18 mouse cellular contexts compared by ENCODE assay signal in the genomic region with DNA sequence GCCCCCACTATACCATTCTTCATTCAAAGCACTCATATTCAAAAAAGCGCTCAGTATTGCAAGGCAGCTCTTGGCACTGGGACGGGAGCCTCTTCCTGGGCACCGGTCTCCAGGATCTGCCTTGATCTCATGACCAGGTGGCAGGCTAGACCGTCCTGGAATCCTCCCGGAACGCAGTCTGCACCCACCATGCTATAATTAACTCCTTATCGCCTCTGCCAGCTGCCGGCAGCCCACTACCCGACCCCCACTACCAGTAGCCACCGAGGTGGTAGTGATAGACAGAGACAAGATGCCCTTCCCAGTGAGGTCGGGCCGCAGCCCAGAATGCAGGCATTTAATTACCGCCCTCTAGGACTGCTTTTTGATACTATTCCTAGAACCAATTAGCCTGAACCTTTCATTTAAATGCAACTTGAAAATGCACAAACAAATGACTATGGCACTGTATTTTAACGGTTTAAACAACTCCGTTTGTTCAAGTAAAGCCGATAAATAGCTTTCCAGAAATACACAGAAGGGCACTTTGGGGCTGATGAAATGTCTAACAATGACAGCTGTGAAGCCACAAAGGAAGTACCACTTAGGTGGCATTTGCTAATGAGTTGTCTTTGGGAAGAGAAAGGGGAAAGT. TPM values are rescaled to one million over a fixed set of nuclear protein-coding genes. Genes with fewer than 3 reads are reported as not detected.
DNase-seq lines count a peak whose midpoint lies in the region; ATAC-seq and TF ChIP-seq lines count a peak whose summit lies in the region.
"Had no signal": no experiment of that assay in that cellular context is flagged by ENCODE, and none has a peak within 500 bp of the region (broad histone marks: within the 10 kb centered on the region; RNA-seq: fewer than 3 reads in every experiment).

No protein-coding gene starts in this region.

- 45% methylated on average over 16 of the region's 16 CpGs for WGBS in forebrain, embryonic 12.5 days
- WGBS in forebrain, embryonic 11.5 days = 58% methylated on average over 16 of the region's 16 CpGs
- 17% methylated on average over 16 of the region's 16 CpGs for WGBS in heart, postnatal 0 days
- 18% methylated on average over 16 of the region's 16 CpGs for WGBS in liver, embryonic 11.5 days

- peaks cover 4% of the 10 kb centered on the region; the same call in 1 of the 2 replicates for H3K27me3 ChIP-seq in forebrain, embryonic 12.5 days
- no peaks in the 10 kb centered on the region for H3K27me3 ChIP-seq in forebrain, embryonic 11.5 days (ENCODE audit: control insufficient read depth, insufficient read depth, low read length)
- no peaks in the 10 kb centered on the region for H3K27me3 ChIP-seq in heart, postnatal 0 days (ENCODE audit: control insufficient read depth, insufficient read depth, low read length)
- H3K27me3 ChIP-seq in liver, embryonic 11.5 days (replicated peaks; ENCODE audit: control insufficient read depth, insufficient read depth, low read length) = no peaks in the 10 kb centered on the region

- no peak for DNase-seq in forebrain, embryonic 11.5 days (ENCODE audit: low spot score)
- peak; percentile 25 for DNase-seq in heart, postnatal 0 days (ENCODE audit: low spot score)
- DNase-seq in heart, adult 9 months (ENCODE audit: low spot score in 2 of 2) = no peak
- DNase-seq in brain, adult 2 months (ENCODE audit: low read depth, low spot score) = peak; percentile 17
- peak; percentile 39 for DNase-seq in liver, embryonic 11.5 days (ENCODE audit: low spot score)
- no peak for DNase-seq in frontal cortex, postnatal 10 days (ENCODE audit: low spot score in 2 of 2)
- DNase-seq: cerebellum, adult 18-20 months; kidney, adult 9 months; kidney, postnatal 36 days; lung, postnatal 10 days; spleen, adult 18-20 months had no signal

- peak; percentile 51; the same call in 1 of the 2 replicates for ATAC-seq in forebrain, embryonic 12.5 days (ENCODE audit: low FRiP score)
- ATAC-seq in forebrain, embryonic 11.5 days (replicated peaks; ENCODE audit: low FRiP score) = no peak
- ATAC-seq in heart, postnatal 0 days (ENCODE audit: insufficient read depth, low read depth) = peak; percentile 44; the same call in 1 of the 2 replicates
- ATAC-seq in liver, embryonic 11.5 days (replicated peaks; ENCODE audit: low FRiP score) = peak; percentile 59
- no peak for ATAC-seq in monocyte, adult 5-6 weeks (replicated peaks; ENCODE audit: insufficient number of reproducible peaks, low FRiP score, low TSS enrichment, poor library complexity, severe bottlenecking)

- no peaks in the 10 kb centered on the region for H3K36me3 ChIP-seq in forebrain, embryonic 12.5 days (replicated peaks)
- no peaks in the 10 kb centered on the region for H3K36me3 ChIP-seq in forebrain, embryonic 11.5 days (ENCODE audit: control insufficient read depth, insufficient read depth, low read length)
- no peaks in the 10 kb centered on the region for H3K36me3 ChIP-seq in heart, postnatal 0 days (replicated peaks; ENCODE audit: control insufficient read depth, insufficient read depth, low read length)
- no peaks in the 10 kb centered on the region for H3K36me3 ChIP-seq in liver, embryonic 11.5 days (ENCODE audit: control insufficient read depth, insufficient read depth, low read length)
- H3K36me3 ChIP-seq: liver, embryonic 15.5 days had no signal

- no peak overlapping the region for H3K27ac ChIP-seq in forebrain, embryonic 12.5 days
- no peak overlapping the region for H3K27ac ChIP-seq in forebrain, embryonic 11.5 days (ENCODE audit: low read depth, low read length)
- H3K27ac ChIP-seq in heart, postnatal 0 days (ENCODE audit: low read depth) = no peak overlapping the region
- peak overlapping the region; percentile 51 for H3K27ac ChIP-seq in liver, embryonic 11.5 days (ENCODE audit: low read depth, low read length)
- H3K27ac ChIP-seq: liver, embryonic 15.5 days had no signal

- no peak overlapping the region for H3K4me2 ChIP-seq in forebrain, embryonic 12.5 days
- H3K4me2 ChIP-seq in forebrain, embryonic 11.5 days (ENCODE audit: low read depth, low read length, severe bottlenecking) = no peak overlapping the region
- H3K4me2 ChIP-seq in heart, postnatal 0 days (ENCODE audit: low read depth, low read length) = no peak overlapping the region
- H3K4me2 ChIP-seq in liver, embryonic 11.5 days = peak overlapping the region; percentile 55
- H3K4me2 ChIP-seq: liver, embryonic 15.5 days had no signal

- no peaks in the 10 kb centered on the region for H3K9me3 ChIP-seq in forebrain, embryonic 12.5 days
- H3K9me3 ChIP-seq in forebrain, embryonic 11.5 days (ENCODE audit: control insufficient read depth, low read length) = no peaks in the 10 kb centered on the region
- no peaks in the 10 kb centered on the region for H3K9me3 ChIP-seq in heart, postnatal 0 days (replicated peaks; ENCODE audit: control insufficient read depth, low read length)
- H3K9me3 ChIP-seq in liver, embryonic 11.5 days (ENCODE audit: control insufficient read depth, low read length) = no peaks in the 10 kb centered on the region
- H3K9me3 ChIP-seq: liver, embryonic 15.5 days had no signal

- no peak overlapping the region for H3K4me3 ChIP-seq in forebrain, embryonic 12.5 days (replicated peaks)
- H3K4me3 ChIP-seq in forebrain, embryonic 11.5 days (ENCODE audit: low read depth, low read length) = no peak overlapping the region
- no peak overlapping the region for H3K4me3 ChIP-seq in heart, postnatal 0 days (ENCODE audit: low read depth, low read length)
- no peak overlapping the region for H3K4me3 ChIP-seq in liver, embryonic 11.5 days (ENCODE audit: low read depth, low read length)
- H3K4me3 ChIP-seq: erythroblast, embryonic 14.5 days; liver, embryonic 15.5 days had no signal

- no peak for TF ChIP-seq CTCF in heart, postnatal 0 days (IDR thresholded peaks at IDR 0.05; ENCODE audit: low read depth)

- no peak overlapping the region for H3K9ac ChIP-seq in forebrain, embryonic 12.5 days
- H3K9ac ChIP-seq in forebrain, embryonic 11.5 days (ENCODE audit: low read length) = no peak overlapping the region
- H3K9ac ChIP-seq in heart, postnatal 0 days (replicated peaks; ENCODE audit: low read depth, low read length) = no peak overlapping the region
- H3K9ac ChIP-seq in liver, embryonic 11.5 days (ENCODE audit: low read depth, low read length) = no peak overlapping the region
- H3K9ac ChIP-seq: liver, embryonic 15.5 days had no signal

- no peaks in the 10 kb centered on the region; the same call in 1 of the 2 replicates for H3K4me1 ChIP-seq in forebrain, embryonic 12.5 days
- no peaks in the 10 kb centered on the region for H3K4me1 ChIP-seq in forebrain, embryonic 11.5 days (replicated peaks; ENCODE audit: control insufficient read depth, insufficient read depth, low read length)
- H3K4me1 ChIP-seq in heart, postnatal 0 days (ENCODE audit: control insufficient read depth, insufficient read depth) = peaks cover 25% of the 10 kb centered on the region
- peaks cover 16% of the 10 kb centered on the region for H3K4me1 ChIP-seq in liver, embryonic 11.5 days (replicated peaks; ENCODE audit: control insufficient read depth, insufficient read depth, low read length)

- no peak for TF ChIP-seq EP300 in heart, postnatal 0 days (IDR thresholded peaks at IDR 0.05; ENCODE audit: low read depth)

RNA-seq across cellular contexts. Expression of gene Slc35d3, which starts 32.4 kb away (rescaled TPM):
- polyA plus RNA-seq in forebrain, embryonic 12.5 days (2016; fragmentation: Nextera tagmentation; extraction: Ambion mirVana) = 0.28 and 0.43 TPM in 2 replicates
- polyA plus RNA-seq in forebrain, embryonic 11.5 days (2014; fragmentation: Nextera tagmentation; extraction: Ambion mirVana) = 0.52 and 0.69 TPM in 2 replicates
- total RNA-seq in heart, postnatal 0 days (2014; rRNA removed; ENCODE audit: low replicate concordance) = 0.62 TPM in 1 of 2 replicates, not detected in the other
- polyA plus RNA-seq in heart, postnatal 0 days (2015; fragmentation: Nextera tagmentation; extraction: Ambion mirVana) = 0.05 TPM in 2 replicates
- polyA plus RNA-seq in liver, embryonic 11.5 days (2014; fragmentation: Nextera tagmentation; extraction: Ambion mirVana) = 11.5 and 12.8 TPM in 2 replicates
- total RNA-seq in monocyte, adult 5-6 weeks (2017) = 0.87 TPM in 1 of 3 replicates, not detected in the others
- total RNA-seq: gastrocnemius, adult 18-20 months; MEL had no signal
- polyA plus RNA-seq: gonadal fat pad, adult 2 months had no signal

Comparison
In these comparisons a context has a peak if more than half of its experiments do, and no peak if none do; other contexts are left out.
1. ATAC-seq: peak in forebrain, embryonic 12.5 days (single experiment), heart, postnatal 0 days (single experiment) and liver, embryonic 11.5 days (single experiment); none in forebrain, embryonic 11.5 days (single experiment) and monocyte, adult 5-6 weeks (single experiment).
2. DNase-seq: peak in heart, postnatal 0 days (single experiment), brain, adult 2 months (single experiment) and liver, embryonic 11.5 days (single experiment); none in forebrain, embryonic 11.5 days (single experiment), heart, adult 9 months (0 of 2) and frontal cortex, postnatal 10 days (0 of 2).